Mouse (Mus musculus) intestine, embryonic 16.5 days (tissue): ENCODE measurements around the gene Spag6. TPM values are rescaled to one million over a fixed set of nuclear protein-coding genes. Genes with fewer than 3 reads are reported as not detected.

Source experiments
- ATAC-seq: fragments of 200-750 bp; cut with Nextera tagmentation; 2 replicates; pipeline ENCODE4 v1.8.0; 2017; ENCODE audit warnings: moderate TSS enrichment, moderate library complexity
- H3K27ac ChIP-seq: fragments of 300-500 bp; sonication (generic); 2 replicates; pipeline ENCODE4 v1.5.1; 2014; ENCODE audit warnings: mild to moderate bottlenecking, low read length
- H3K27me3 ChIP-seq: fragments of 300-500 bp; sonication (generic); replicated peaks from 2 replicates; pipeline ENCODE4 v1.6.1; 2014; ENCODE audit warnings: low read length, control low read depth, mixed read lengths; ENCODE audit not compliant: control insufficient read depth, insufficient read depth
- H3K36me3 ChIP-seq: fragments of 300-500 bp; sonication (generic); 2 replicates; pipeline ENCODE4 v1.6.1; 2014; ENCODE audit warnings: low read length, control low read depth; ENCODE audit not compliant: control insufficient read depth, insufficient read depth
- H3K4me1 ChIP-seq: fragments of 300-500 bp; sonication (generic); 2 replicates; pipeline ENCODE4 v1.6.1; 2014; ENCODE audit warnings: low read length, control low read depth, mixed read lengths; ENCODE audit not compliant: control insufficient read depth, insufficient read depth
- H3K4me2 ChIP-seq: fragments of 300-500 bp; sonication (generic); 2 replicates; pipeline ENCODE4 v1.6.1; 2014; ENCODE audit warnings: low read depth, low read length, control low read depth
- H3K4me3 ChIP-seq: fragments of 300-500 bp; sonication (generic); 2 replicates; pipeline ENCODE4 v1.5.1; 2014; ENCODE audit warnings: mild to moderate bottlenecking, low read length
- H3K9ac ChIP-seq: fragments of 300-500 bp; sonication (generic); 2 replicates; pipeline ENCODE4 v1.6.1; 2014; ENCODE audit warnings: low read depth, low read length
- H3K9me3 ChIP-seq: fragments of 300-500 bp; sonication (generic); 2 replicates; pipeline ENCODE4 v1.6.1; 2016; ENCODE audit warnings: low read length, control low read depth; ENCODE audit not compliant: control insufficient read depth
- WGBS: fragments of 180-500 bp; shearing (Covaris S2); extraction: QIAGEN DNeasy Blood & Tissue Kit; methylation state at CpG from one replicate; pipeline ENCODE4 v1.1.7; 2014; 5-methylcytosine and 5-hydroxymethylcytosine counted together
- polyA plus RNA-seq: library from polyadenylated mRNA; unstranded; fragments of >200 nt; fragmentation: Nextera tagmentation; extraction: Ambion mirVana; gene quantifications from 2 replicates; pipeline ENCODE4 v1.2.1, GENCODE M21; 2015

Gene Spag6
- polyA plus RNA-seq, 1 experiment from 2014 or later = 0.07 TPM

DNA sequence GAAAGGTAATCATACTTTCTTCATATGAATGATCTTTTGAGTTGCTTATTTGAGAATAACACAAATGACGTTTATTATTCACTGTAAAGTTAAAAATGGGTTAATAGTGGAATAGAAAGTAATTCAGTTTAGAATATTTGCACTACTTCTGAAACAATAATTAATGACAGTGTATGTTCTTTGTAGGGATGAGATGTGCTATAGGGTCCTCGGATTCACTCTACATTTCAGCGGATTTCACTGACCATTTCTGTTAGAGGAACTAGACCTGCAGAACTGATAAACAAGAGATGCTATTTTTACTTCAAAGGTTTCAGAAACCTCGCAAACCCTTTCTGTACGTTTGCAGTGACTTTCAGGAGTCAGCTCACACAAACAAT, 351 bp upstream of the Spag6 start:
- H3K27ac ChIP-seq = no peak overlapping the region
- H3K36me3 ChIP-seq = no peaks in the 10 kb centered on the region
- no peak overlapping the region for H3K9ac ChIP-seq
- H3K9me3 ChIP-seq = no peaks in the 10 kb centered on the region
- peaks cover 54% of the 10 kb centered on the region for H3K27me3 ChIP-seq
- peak overlapping the region; percentile 98 for H3K4me2 ChIP-seq
- 2% methylated on average over 5 of the region's 5 CpGs for WGBS
- peak overlapping the region; percentile 79 for H3K4me3 ChIP-seq
- ATAC-seq = no peak
- peaks cover 25% of the 10 kb centered on the region for H3K4me1 ChIP-seq

DNA sequence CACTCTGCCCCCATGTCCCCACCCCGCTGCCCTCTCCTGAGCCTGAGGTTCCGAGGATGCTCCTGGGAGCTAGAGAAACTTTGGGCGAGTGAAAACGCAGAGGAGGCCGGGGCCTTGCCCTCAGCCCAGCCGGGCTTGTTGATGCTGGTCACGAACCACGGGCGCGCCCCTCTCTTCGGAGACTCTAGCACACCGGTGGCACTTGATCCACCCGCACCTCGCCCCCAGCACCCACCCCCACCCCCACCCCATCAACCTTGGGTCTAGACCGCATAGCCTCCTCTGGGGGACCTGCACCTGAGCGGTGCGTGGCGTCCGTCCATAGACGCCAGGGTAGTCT, 749 bp downstream of the Spag6 start:
- peaks cover 54% of the 10 kb centered on the region for H3K27me3 ChIP-seq

DNA sequence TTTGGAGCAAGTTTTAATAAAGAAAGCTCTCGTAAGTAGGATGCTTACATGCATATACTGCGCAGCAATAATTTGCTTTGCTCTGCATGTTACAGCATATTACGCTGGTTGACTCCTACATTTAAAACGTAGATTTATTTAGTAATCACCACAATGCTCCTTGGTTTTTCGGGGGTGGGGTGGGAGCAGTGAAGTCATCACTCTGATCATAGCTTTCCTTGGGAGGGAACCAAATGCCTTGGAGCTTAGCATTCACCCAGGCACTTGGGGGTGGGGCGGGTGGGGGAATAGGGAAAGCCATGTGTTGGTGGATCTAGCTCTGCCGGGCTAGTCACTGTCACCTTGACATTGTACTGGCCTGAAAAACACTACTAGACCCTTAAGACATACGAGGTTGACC, 1.3 kb downstream of the Spag6 start:
- no peak for ATAC-seq
- no peaks in the 10 kb centered on the region for H3K9me3 ChIP-seq
- no peak overlapping the region for H3K27ac ChIP-seq
- peak overlapping the region; percentile 98; the same call in 1 of the 2 replicates for H3K4me2 ChIP-seq
- peaks cover 53% of the 10 kb centered on the region for H3K27me3 ChIP-seq
- peaks cover 15% of the 10 kb centered on the region for H3K4me1 ChIP-seq
- 8% methylated on average over 8 of the region's 8 CpGs for WGBS
- H3K4me3 ChIP-seq = no peak overlapping the region
- no peak overlapping the region for H3K9ac ChIP-seq
- no peaks in the 10 kb centered on the region for H3K36me3 ChIP-seq

More for the DNA sequence above, 749 bp downstream of the Spag6 start:
- under 1% methylated on average over 20 of the region's 20 CpGs for WGBS
- peak overlapping the region; percentile 79 for H3K4me3 ChIP-seq
- H3K9ac ChIP-seq = peak overlapping the region; percentile 90
- no peaks in the 10 kb centered on the region for H3K36me3 ChIP-seq
- no peak overlapping the region for H3K27ac ChIP-seq
- no peaks in the 10 kb centered on the region for H3K9me3 ChIP-seq
- ATAC-seq = peak; percentile 47; the same call in 1 of the 2 replicates
- H3K4me2 ChIP-seq = peak overlapping the region; percentile 98
- H3K4me1 ChIP-seq = peaks cover 21% of the 10 kb centered on the region

DNA sequence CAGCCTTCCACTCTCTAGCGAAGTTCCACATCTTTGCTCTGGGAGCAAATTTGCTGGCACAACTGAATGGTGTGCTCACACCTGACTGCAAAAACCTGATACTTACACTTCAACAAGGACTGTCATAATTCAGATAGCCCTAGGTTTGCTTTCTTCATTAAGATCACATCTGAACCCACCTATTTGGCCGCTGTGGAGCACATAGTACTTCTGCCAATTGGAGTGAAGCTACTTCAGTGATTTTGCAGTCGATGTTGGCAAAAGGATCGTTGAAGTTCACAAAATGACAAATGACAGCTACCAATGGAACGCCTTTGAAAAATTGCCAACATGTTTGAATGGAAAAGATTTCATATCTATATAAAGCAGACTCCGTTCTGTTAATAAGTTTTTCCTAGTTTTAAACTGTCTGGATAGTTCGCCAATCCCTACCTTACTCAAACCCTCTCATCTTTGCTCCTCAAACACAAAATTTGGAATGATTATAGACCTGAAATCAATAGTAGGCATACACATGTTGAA, 1.9 kb downstream of the Spag6 start:
- Histone ChIP-seq H3K4me3 (no peak overlapping the region), H3K4me1 (peaks cover 11% of the 10 kb centered on the region), H3K4me2 (no peak overlapping the region), H3K9me3 (no peaks in the 10 kb centered on the region), H3K36me3 (no peaks in the 10 kb centered on the region), H3K27ac (no peak overlapping the region), H3K27me3 (peaks cover 50% of the 10 kb centered on the region), H3K9ac (no peak overlapping the region)
- ATAC-seq = no peak
- WGBS = 7% methylated on average over 7 of the region's 7 CpGs

DNA sequence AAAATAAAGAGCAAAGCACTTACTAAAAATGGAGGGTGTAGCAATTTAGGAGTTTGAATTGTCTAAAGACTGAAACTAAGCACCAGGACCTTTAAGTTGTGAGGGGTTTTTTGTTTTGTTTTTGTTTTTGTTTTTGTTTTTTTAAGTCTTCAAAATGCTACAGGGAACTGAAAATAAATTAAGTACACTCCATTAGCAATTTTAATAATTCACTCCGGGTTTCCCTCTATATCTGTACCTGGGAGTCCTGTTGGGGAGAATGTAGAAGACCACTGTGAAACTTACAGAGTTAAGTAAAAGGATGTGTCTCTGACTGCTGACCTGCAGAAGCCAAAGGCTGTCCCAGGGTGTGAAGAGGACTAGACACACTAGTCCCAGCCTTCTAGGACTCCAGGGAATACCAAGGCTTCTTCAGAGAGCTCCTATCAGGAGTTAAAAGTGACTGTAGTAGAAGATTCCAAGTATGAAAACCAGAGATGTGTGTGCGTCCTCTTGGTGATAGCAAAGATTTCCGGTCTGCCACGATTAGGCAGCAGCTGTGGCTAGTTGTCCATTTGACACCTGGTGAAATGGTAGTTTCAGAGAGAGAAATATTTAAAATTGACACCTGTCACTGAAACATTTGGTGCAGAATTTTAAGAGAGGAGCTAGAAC, 3.9 kb downstream of the Spag6 start:
- peaks cover 11% of the 10 kb centered on the region for H3K4me1 ChIP-seq
- H3K4me2 ChIP-seq = no peak overlapping the region
- H3K9ac ChIP-seq = no peak overlapping the region
- no peak overlapping the region for H3K4me3 ChIP-seq
- WGBS = 8% methylated on average over 4 of the region's 4 CpGs
- H3K27me3 ChIP-seq = peaks cover 46% of the 10 kb centered on the region
- no peaks in the 10 kb centered on the region for H3K36me3 ChIP-seq
- ATAC-seq = no peak
- no peaks in the 10 kb centered on the region for H3K9me3 ChIP-seq
- no peak overlapping the region for H3K27ac ChIP-seq

DNA sequence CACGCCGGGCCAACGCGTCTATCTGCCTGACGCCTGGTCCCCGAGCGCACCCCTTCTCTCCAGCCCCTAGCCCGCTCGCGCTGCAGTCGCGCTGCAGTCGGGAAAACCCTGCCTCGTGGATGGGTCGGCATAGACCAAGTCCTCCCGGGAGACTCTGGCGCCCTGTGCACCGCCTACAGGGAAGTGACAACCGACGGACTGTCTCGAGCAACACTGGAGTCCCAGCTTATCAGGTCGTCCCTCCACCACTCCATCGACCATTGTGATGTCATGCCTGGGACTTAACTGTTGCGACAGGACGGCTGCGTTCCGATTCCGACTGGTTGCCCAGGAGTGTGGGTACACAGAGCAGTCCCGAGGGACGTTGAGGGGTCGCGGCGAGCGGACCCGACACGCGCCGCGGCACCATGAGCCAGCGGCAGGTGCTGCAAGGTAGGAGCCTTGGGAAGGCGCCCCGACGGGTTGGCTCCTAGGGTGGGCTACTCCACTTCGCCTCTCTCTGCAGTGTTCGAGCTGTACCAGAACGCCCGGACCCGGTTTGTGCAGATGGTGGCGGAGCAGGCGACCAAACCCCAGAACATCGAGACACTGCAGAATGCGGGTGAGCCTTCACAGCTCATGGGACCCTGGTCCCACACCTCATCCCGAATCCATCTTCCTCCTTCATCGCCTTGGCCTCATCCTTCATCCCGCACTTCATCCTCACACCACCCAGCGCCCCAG, 5.0 kb downstream of the Spag6 start:
- ATAC-seq = 0 out of 2 replicates have a peak, but pooled peaks have one; percentile 22
- Histone ChIP-seq H3K27ac (no peak overlapping the region), H3K9me3 (no peaks in the 10 kb centered on the region), H3K36me3 (no peaks in the 10 kb centered on the region), H3K4me1 (peaks cover 11% of the 10 kb centered on the region), H3K4me2 (peak overlapping the region; percentile 19; the same call in 1 of the 2 replicates), H3K9ac (no peak overlapping the region; the same call in 1 of the 2 replicates), H3K27me3 (peaks cover 43% of the 10 kb centered on the region), H3K4me3 (peak overlapping the region; percentile 21)
- 1% methylated on average over 56 of the region's 56 CpGs for WGBS

DNA sequence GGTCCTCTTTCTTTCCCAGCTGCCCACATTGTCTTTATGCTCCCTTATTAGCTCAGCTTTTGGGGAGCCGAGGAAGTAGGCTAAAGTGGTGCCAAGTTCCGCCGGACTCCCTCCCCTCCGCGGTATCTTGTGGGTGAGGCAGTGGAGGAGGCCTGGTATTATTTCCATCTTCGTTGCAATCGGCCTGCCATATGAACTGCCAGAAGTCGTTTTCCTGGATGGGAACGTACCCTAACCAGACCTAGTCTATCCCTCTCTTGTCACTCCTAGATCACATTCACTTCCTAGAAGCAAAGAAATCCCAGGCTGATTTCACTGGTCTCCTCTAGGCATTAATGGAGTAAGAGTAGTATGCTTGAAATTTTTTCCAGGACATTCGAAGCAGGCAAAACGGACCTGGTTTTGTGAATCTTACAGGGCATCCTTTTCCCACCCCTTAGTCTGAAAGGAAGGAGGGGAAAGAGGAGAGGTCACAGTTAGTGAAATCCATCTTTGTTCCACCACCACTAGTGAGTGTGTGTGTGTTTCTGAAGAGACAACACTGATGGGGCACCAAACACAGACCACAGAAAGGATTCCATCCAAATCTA, 5.7 kb downstream of the Spag6 start:
- peaks cover 42% of the 10 kb centered on the region for H3K27me3 ChIP-seq
- no peak overlapping the region for H3K4me2 ChIP-seq
- H3K9ac ChIP-seq = no peak overlapping the region
- no peak overlapping the region for H3K4me3 ChIP-seq
- 1% methylated on average over 11 of the region's 11 CpGs for WGBS
- no peaks in the 10 kb centered on the region for H3K9me3 ChIP-seq
- H3K4me1 ChIP-seq = peaks cover 11% of the 10 kb centered on the region
- no peak overlapping the region for H3K27ac ChIP-seq
- no peak for ATAC-seq
- H3K36me3 ChIP-seq = no peaks in the 10 kb centered on the region

DNA sequence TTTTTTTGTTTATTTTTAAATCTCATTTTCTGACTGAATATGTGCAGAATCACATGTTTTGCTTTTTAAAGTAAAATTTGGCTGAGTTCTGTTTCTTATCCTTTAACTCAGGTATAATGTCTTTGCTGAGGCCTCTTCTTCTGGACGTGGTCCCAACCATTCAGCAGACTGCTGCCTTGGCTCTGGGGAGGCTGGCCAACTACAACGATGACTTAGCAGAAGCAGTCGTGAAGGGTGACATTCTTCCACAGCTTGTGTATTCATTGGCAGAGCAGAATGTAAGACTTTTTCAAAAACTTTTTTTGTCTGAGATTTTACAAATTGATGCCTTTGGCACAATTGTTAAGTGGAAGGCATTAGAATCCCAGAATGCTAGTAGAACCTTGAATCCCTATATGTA, 16.5 kb downstream of the Spag6 start:
- Histone ChIP-seq H3K4me1 (no peaks in the 10 kb centered on the region), H3K36me3 (no peaks in the 10 kb centered on the region), H3K4me2 (no peak overlapping the region), H3K27ac (no peak overlapping the region), H3K9ac (no peak overlapping the region), H3K9me3 (no peaks in the 10 kb centered on the region), H3K4me3 (no peak overlapping the region), H3K27me3 (0 out of 2 replicates have a peak, but pooled peaks cover 3% of the 10 kb centered on the region)
- ATAC-seq = no peak
- WGBS = 69% methylated on average over 3 of the region's 3 CpGs

DNA sequence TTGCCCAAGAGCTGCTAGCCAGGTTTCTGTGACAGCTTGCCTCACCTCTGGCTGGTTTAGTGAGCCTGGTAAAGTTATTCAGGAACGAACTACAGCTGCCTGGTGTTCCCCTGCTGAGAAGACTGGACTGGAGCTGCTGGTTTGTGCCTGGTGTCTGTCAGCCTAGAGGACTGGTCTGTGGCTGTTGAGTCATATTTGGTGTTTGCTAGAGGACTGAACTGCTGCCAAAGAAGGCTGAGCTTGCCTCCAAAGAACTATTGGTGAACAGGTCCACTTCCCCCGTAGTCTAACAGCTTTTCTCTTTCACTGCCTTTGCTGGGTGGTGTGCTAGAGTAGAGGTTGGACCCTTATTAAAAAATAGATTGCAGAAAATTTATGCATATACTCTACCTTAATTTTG, 19.2 kb downstream of the Spag6 start:
- Histone ChIP-seq H3K27me3 (0 out of 2 replicates have a peak, but pooled peaks cover 3% of the 10 kb centered on the region), H3K36me3 (no peaks in the 10 kb centered on the region), H3K4me3 (no peak overlapping the region), H3K4me2 (no peak overlapping the region), H3K4me1 (no peaks in the 10 kb centered on the region), H3K27ac (no peak overlapping the region), H3K9me3 (no peaks in the 10 kb centered on the region), H3K9ac (no peak overlapping the region)
- WGBS = 67% methylated on average over 2 of the region's 2 CpGs
- no peak for ATAC-seq
